Mouse (Mus musculus) limb, embryonic 15.5 days (tissue): ENCODE measurements around the gene Doc2g. TPM values are rescaled to one million over a fixed set of nuclear protein-coding genes. Genes with fewer than 3 reads are reported as not detected.
"Not testable (repeated sequence)": the region's sequence is repeated elsewhere in the genome, so short reads cannot be mapped to it uniquely, and the experiment has no call there.

Experiments
- ATAC-seq: fragments of 200-750 bp; cut with Nextera tagmentation; 2 replicates; pipeline ENCODE4 v1.8.0; 2017; ENCODE audit warnings: low read depth, moderate TSS enrichment; ENCODE audit not compliant: insufficient number of reproducible peaks, low FRiP score, low TSS enrichment
- H3K27ac ChIP-seq: fragments of 300-500 bp; sonication (generic); 2 replicates; pipeline ENCODE4 v1.5.1; 2015; ENCODE audit warnings: moderate library complexity, mild to moderate bottlenecking, inconsistent platforms
- H3K27me3 ChIP-seq: fragments of 300-500 bp; sonication (generic); 2 replicates; pipeline ENCODE4 v1.6.1; 2015; ENCODE audit warnings: inconsistent platforms
- H3K36me3 ChIP-seq: fragments of 300-500 bp; sonication (generic); 2 replicates; pipeline ENCODE4 v1.6.1; 2015; ENCODE audit warnings: inconsistent platforms
- H3K4me1 ChIP-seq: fragments of 300-500 bp; sonication (generic); 2 replicates; pipeline ENCODE4 v1.6.1; 2015; ENCODE audit warnings: inconsistent platforms
- H3K4me2 ChIP-seq: fragments of 300-500 bp; sonication (generic); 2 replicates; pipeline ENCODE4 v1.6.1; 2015; ENCODE audit warnings: mild to moderate bottlenecking, inconsistent platforms
- H3K4me3 ChIP-seq: fragments of 300-500 bp; sonication (generic); 2 replicates; pipeline ENCODE4 v1.5.1; 2015; ENCODE audit warnings: mild to moderate bottlenecking, inconsistent platforms
- H3K9ac ChIP-seq: fragments of 300-500 bp; sonication (generic); 2 replicates; pipeline ENCODE4 v1.6.1; 2015; ENCODE audit warnings: inconsistent platforms
- H3K9me3 ChIP-seq: fragments of 300-500 bp; sonication (generic); 2 replicates; pipeline ENCODE4 v1.6.1; 2016; ENCODE audit warnings: inconsistent platforms
- WGBS: fragments of 180-500 bp; shearing (Covaris S2); methylation state at CpG from one replicate; pipeline ENCODE4 v1.1.7; 2015; 5-methylcytosine and 5-hydroxymethylcytosine counted together
- polyA plus RNA-seq: library from polyadenylated mRNA; unstranded; fragments of >200 nt; fragmentation: Nextera tagmentation; extraction: Ambion mirVana; gene quantifications from 2 replicates; pipeline ENCODE4 v1.2.1, GENCODE M21; 2015

Gene Doc2g
- polyA plus RNA-seq, 1 experiment from 2014 or later, result 4.4 TPM

- H3K27ac ChIP-seq, result peak within 1 kb of the TSS; percentile 35
- H3K4me1 ChIP-seq, result peaks cover 19% of the 10 kb centered on the region
- no peak within 1 kb of the TSS for H3K4me2 ChIP-seq
- no peaks in the 10 kb centered on the region for H3K9me3 ChIP-seq
- no peaks in the 10 kb centered on the region for H3K36me3 ChIP-seq
- H3K27me3 ChIP-seq, result no peaks in the 10 kb centered on the region
- H3K9ac ChIP-seq, result 0 out of 2 replicates have a peak within 1 kb of the TSS, but pooled peaks have one; percentile 1
- WGBS, result 24% methylated on average over 9 of the region's 9 CpGs
- H3K4me3 ChIP-seq, result no peak within 1 kb of the TSS
- ATAC-seq, result peak; percentile 51
These were observed 30.9 kb upstream of the Doc2g start, which contains the start of gene Aldh3b2 for GRCm38 (mm10) chr19:3972229-3972628. Gene Aldh3b2 (plus strand): TSS chr19:3972328.

GRCm38 (mm10) chr19:3974608-3975007 lies 28.5 kb upstream of the Doc2g start:
- H3K4me1 ChIP-seq, result peaks cover 18% of the 10 kb centered on the region
- 69% methylated on average over 6 of the region's 6 CpGs for WGBS
- not testable (repeated sequence) for H3K27me3 ChIP-seq, H3K9ac ChIP-seq, H3K4me3 ChIP-seq, H3K36me3 ChIP-seq, H3K9me3 ChIP-seq, ATAC-seq, H3K4me2 ChIP-seq, H3K27ac ChIP-seq

- no peak overlapping the region for H3K4me2 ChIP-seq
- H3K27ac ChIP-seq, result no peak overlapping the region
- 0 out of 2 replicates have a peak, but pooled peaks cover 2% of the 10 kb centered on the region for H3K27me3 ChIP-seq
- H3K4me1 ChIP-seq, result peaks cover 18% of the 10 kb centered on the region
- H3K9me3 ChIP-seq, result no peaks in the 10 kb centered on the region
- no peak for ATAC-seq
- no peaks in the 10 kb centered on the region for H3K36me3 ChIP-seq
- 69% methylated on average over 2 of the region's 2 CpGs for WGBS
- H3K9ac ChIP-seq, result no peak overlapping the region
- no peak overlapping the region for H3K4me3 ChIP-seq
These were observed 27.2 kb upstream of the Doc2g start for GRCm38 (mm10) chr19:3975866-3976265.

GRCm38 (mm10) chr19:3980309-3980708 lies 22.8 kb upstream of the Doc2g start:
- H3K4me3 ChIP-seq, result no peak overlapping the region
- peak; percentile 7; the same call in 1 of the 2 replicates for ATAC-seq
- no peak overlapping the region for H3K9ac ChIP-seq
- H3K36me3 ChIP-seq, result no peaks in the 10 kb centered on the region
- H3K27me3 ChIP-seq, result 0 out of 2 replicates have a peak, but pooled peaks cover 3% of the 10 kb centered on the region
- peaks cover 4% of the 10 kb centered on the region for H3K4me1 ChIP-seq
- H3K9me3 ChIP-seq, result no peaks in the 10 kb centered on the region
- H3K27ac ChIP-seq, result no peak overlapping the region
- 10% methylated on average over 4 of the region's 4 CpGs for WGBS
- H3K4me2 ChIP-seq, result no peak overlapping the region

- WGBS, result 74% methylated on average over 9 of the region's 9 CpGs
- Histone ChIP-seq H3K9ac (no peak overlapping the region), H3K4me3 (no peak overlapping the region), H3K9me3 (no peaks in the 10 kb centered on the region), H3K27ac (no peak overlapping the region), H3K27me3 (0 out of 2 replicates have a peak, but pooled peaks cover 3% of the 10 kb centered on the region), H3K4me1 (peaks cover 5% of the 10 kb centered on the region), H3K36me3 (no peaks in the 10 kb centered on the region), H3K4me2 (no peak overlapping the region)
- ATAC-seq, result no peak
These were observed 22.2 kb upstream of the Doc2g start for GRCm38 (mm10) chr19:3980917-3981316.

- Histone ChIP-seq H3K4me2 (no peak overlapping the region), H3K27me3 (0 out of 2 replicates have a peak, but pooled peaks cover 3% of the 10 kb centered on the region), H3K36me3 (no peaks in the 10 kb centered on the region), H3K4me3 (no peak overlapping the region), H3K9me3 (no peaks in the 10 kb centered on the region), H3K27ac (no peak overlapping the region), H3K4me1 (peaks cover 18% of the 10 kb centered on the region), H3K9ac (no peak overlapping the region)
- ATAC-seq, result no peak
- WGBS, result 49% methylated on average over 9 of the region's 9 CpGs
These were observed 19.4 kb upstream of the Doc2g start for GRCm38 (mm10) chr19:3983527-3984200.

GRCm38 (mm10) chr19:3985261-3985681 lies 17.8 kb upstream of the Doc2g start:
- Histone ChIP-seq H3K36me3 (no peaks in the 10 kb centered on the region), H3K4me1 (peaks cover 15% of the 10 kb centered on the region), H3K27me3 (0 out of 2 replicates have a peak, but pooled peaks cover 3% of the 10 kb centered on the region), H3K4me3 (no peak overlapping the region), H3K9me3 (no peaks in the 10 kb centered on the region), H3K4me2 (no peak overlapping the region), H3K9ac (no peak overlapping the region), H3K27ac (peak overlapping the region; percentile 68)
- ATAC-seq, result no peak
- 48% methylated on average over 8 of the region's 8 CpGs for WGBS

GRCm38 (mm10) chr19:3986334-3986733 lies 16.8 kb upstream of the Doc2g start, which contains the start of gene Acy3:
Gene Acy3 (plus strand): TSS chr19:3986570.
- Histone ChIP-seq H3K9me3 (no peaks in the 10 kb centered on the region), H3K4me1 (peaks cover 15% of the 10 kb centered on the region), H3K4me3 (no peak within 1 kb of the TSS), H3K27ac (peak within 1 kb of the TSS; percentile 68), H3K9ac (no peak within 1 kb of the TSS), H3K36me3 (no peaks in the 10 kb centered on the region), H3K4me2 (peak within 1 kb of the TSS; percentile 36), H3K27me3 (no peaks in the 10 kb centered on the region)
- 8% methylated on average over 8 of the region's 8 CpGs for WGBS
- ATAC-seq, result peak; percentile 46; the same call in 1 of the 2 replicates

- H3K4me3 ChIP-seq, result no peak overlapping the region
- H3K9me3 ChIP-seq, result no peaks in the 10 kb centered on the region
- ATAC-seq, result no peak
- 79% methylated on average over 14 of the region's 14 CpGs for WGBS
- H3K36me3 ChIP-seq, result no peaks in the 10 kb centered on the region
- no peak overlapping the region for H3K9ac ChIP-seq
- no peaks in the 10 kb centered on the region for H3K27me3 ChIP-seq
- H3K4me2 ChIP-seq, result no peak overlapping the region
- H3K4me1 ChIP-seq, result peaks cover 15% of the 10 kb centered on the region
- H3K27ac ChIP-seq, result no peak overlapping the region
These were observed 15.0 kb upstream of the Doc2g start for GRCm38 (mm10) chr19:3988066-3988465.

- no peak for ATAC-seq
- Histone ChIP-seq H3K9me3 (no peaks in the 10 kb centered on the region), H3K4me3 (no peak overlapping the region), H3K4me2 (no peak overlapping the region), H3K27me3 (no peaks in the 10 kb centered on the region), H3K36me3 (no peaks in the 10 kb centered on the region), H3K4me1 (peaks cover 15% of the 10 kb centered on the region), H3K27ac (no peak overlapping the region), H3K9ac (no peak overlapping the region)
- 87% methylated on average over 4 of the region's 4 CpGs for WGBS
These were observed 14.4 kb upstream of the Doc2g start for GRCm38 (mm10) chr19:3988750-3989149.

GRCm38 (mm10) chr19:3990804-3991203 lies 12.3 kb upstream of the Doc2g start:
- Histone ChIP-seq H3K9me3 (no peaks in the 10 kb centered on the region), H3K27ac (no peak overlapping the region), H3K27me3 (no peaks in the 10 kb centered on the region; the same call in 1 of the 2 replicates), H3K4me3 (no peak overlapping the region), H3K4me1 (peaks cover 14% of the 10 kb centered on the region), H3K9ac (no peak overlapping the region), H3K4me2 (no peak overlapping the region), H3K36me3 (no peaks in the 10 kb centered on the region)
- WGBS, result 23% methylated on average over 6 of the region's 6 CpGs
- ATAC-seq, result no peak

- H3K4me3 ChIP-seq, result no peak overlapping the region
- no peak for ATAC-seq
- WGBS, result 96% methylated on average over 3 of the region's 3 CpGs
- no peaks in the 10 kb centered on the region for H3K36me3 ChIP-seq
- no peaks in the 10 kb centered on the region for H3K9me3 ChIP-seq
- no peaks in the 10 kb centered on the region; the same call in 1 of the 2 replicates for H3K27me3 ChIP-seq
- H3K4me2 ChIP-seq, result no peak overlapping the region
- no peak overlapping the region for H3K27ac ChIP-seq
- peaks cover 6% of the 10 kb centered on the region for H3K4me1 ChIP-seq
- H3K9ac ChIP-seq, result no peak overlapping the region
These were observed 11.6 kb upstream of the Doc2g start for GRCm38 (mm10) chr19:3991562-3991961.
